Mouse (Mus musculus): ENCODE measurements around the gene Aip. TPM values are rescaled to one million over a fixed set of nuclear protein-coding genes. Genes with fewer than 3 reads are reported as not detected.

The Aip gene
- polyA plus RNA-seq, 1 experiment from 2014 or later, result 97.5 TPM

GRCm38 (mm10) chr19:4148819-4149218 is 23.2 kb upstream of the Aip start:
- 0 out of 2 replicates have a peak, but pooled peaks have one; percentile 16 for ATAC-seq (ENCODE audit: low FRiP score, low TSS enrichment)
- Histone ChIP-seq H3K27me3 (ENCODE audit: control insufficient read depth, insufficient read depth, low read length) (no peaks in the 10 kb centered on the region), H3K27ac (ENCODE audit: low read depth, low read length) (peak overlapping the region; percentile 6; the same call in 1 of the 2 replicates), H3K36me3 (ENCODE audit: control insufficient read depth, insufficient read depth, low read length) (peaks cover 28% of the 10 kb centered on the region), H3K9me3 (ENCODE audit: control insufficient read depth, low read length) (no peaks in the 10 kb centered on the region), H3K4me3 (ENCODE audit: low read length) (peak overlapping the region; percentile 86), H3K4me2 (replicated peaks; ENCODE audit: low read depth, low read length) (peak overlapping the region; percentile 72), H3K4me1 (ENCODE audit: control insufficient read depth, insufficient read depth, low read length) (peaks cover 14% of the 10 kb centered on the region), H3K9ac (ENCODE audit: low read depth, low read length) (peak overlapping the region; percentile 68)
- under 1% methylated on average over 8 of the region's 8 CpGs for WGBS

- Histone ChIP-seq H3K27ac (ENCODE audit: low read depth, low read length) (peak within 1 kb of the TSS; percentile 6; the same call in 1 of the 2 replicates), H3K36me3 (ENCODE audit: control insufficient read depth, insufficient read depth, low read length) (peaks cover 26% of the 10 kb centered on the region), H3K4me1 (ENCODE audit: control insufficient read depth, insufficient read depth, low read length) (peaks cover 14% of the 10 kb centered on the region), H3K9me3 (ENCODE audit: control insufficient read depth, low read length) (no peaks in the 10 kb centered on the region), H3K27me3 (ENCODE audit: control insufficient read depth, insufficient read depth, low read length) (no peaks in the 10 kb centered on the region), H3K9ac (ENCODE audit: low read depth, low read length) (peak within 1 kb of the TSS; percentile 68), H3K4me2 (replicated peaks; ENCODE audit: low read depth, low read length) (peak within 1 kb of the TSS; percentile 72), H3K4me3 (ENCODE audit: low read length) (peak within 1 kb of the TSS; percentile 86)
- peak; percentile 95 for ATAC-seq (ENCODE audit: low FRiP score, low TSS enrichment)
- 0% methylated on average over 32 of the region's 33 CpGs for WGBS
Measured at GRCm38 (mm10) chr19:4148491-4148806, 22.8 kb upstream of the Aip start, which contains the start of gene Coro1b. TSS of gene Coro1b (plus strand) at chr19:4148619.

- H3K36me3 ChIP-seq (ENCODE audit: control insufficient read depth, insufficient read depth, low read length), result peaks cover 21% of the 10 kb centered on the region
- H3K4me1 ChIP-seq (ENCODE audit: control insufficient read depth, insufficient read depth, low read length), result peaks cover 14% of the 10 kb centered on the region
- 31% methylated on average over 9 of the region's 9 CpGs for WGBS
- peak; percentile 43 for ATAC-seq (ENCODE audit: low FRiP score, low TSS enrichment)
- no peaks in the 10 kb centered on the region for H3K27me3 ChIP-seq (ENCODE audit: control insufficient read depth, insufficient read depth, low read length)
- H3K4me2 ChIP-seq (replicated peaks; ENCODE audit: low read depth, low read length), result peak overlapping the region; percentile 72
- H3K4me3 ChIP-seq (ENCODE audit: low read length), result peak overlapping the region; percentile 86
- no peaks in the 10 kb centered on the region for H3K9me3 ChIP-seq (ENCODE audit: control insufficient read depth, low read length)
- H3K9ac ChIP-seq (ENCODE audit: low read depth, low read length), result peak overlapping the region; percentile 68; the same call in 1 of the 2 replicates
- no peak overlapping the region for H3K27ac ChIP-seq (ENCODE audit: low read depth, low read length)
Measured at GRCm38 (mm10) chr19:4147782-4148490, 22.3 kb upstream of the Aip start.

- Histone ChIP-seq H3K4me1 (ENCODE audit: control insufficient read depth, insufficient read depth, low read length) (peaks cover 14% of the 10 kb centered on the region), H3K9ac (ENCODE audit: low read depth, low read length) (no peak overlapping the region), H3K4me3 (ENCODE audit: low read length) (no peak overlapping the region), H3K4me2 (replicated peaks; ENCODE audit: low read depth, low read length) (no peak overlapping the region), H3K36me3 (ENCODE audit: control insufficient read depth, insufficient read depth, low read length) (peaks cover 16% of the 10 kb centered on the region), H3K27ac (ENCODE audit: low read depth, low read length) (no peak overlapping the region), H3K27me3 (ENCODE audit: control insufficient read depth, insufficient read depth, low read length) (no peaks in the 10 kb centered on the region), H3K9me3 (ENCODE audit: control insufficient read depth, low read length) (no peaks in the 10 kb centered on the region)
- WGBS, result 73% methylated on average over 3 of the region's 3 CpGs
- ATAC-seq (ENCODE audit: low FRiP score, low TSS enrichment), result no peak
Measured at GRCm38 (mm10) chr19:4147022-4147405, 21.4 kb upstream of the Aip start.

- H3K4me2 ChIP-seq (replicated peaks; ENCODE audit: low read depth, low read length), result no peak overlapping the region
- no peak for ATAC-seq (ENCODE audit: low FRiP score, low TSS enrichment)
- no peaks in the 10 kb centered on the region for H3K27me3 ChIP-seq (ENCODE audit: control insufficient read depth, insufficient read depth, low read length)
- H3K4me3 ChIP-seq (ENCODE audit: low read length), result no peak overlapping the region
- no peak overlapping the region for H3K27ac ChIP-seq (ENCODE audit: low read depth, low read length)
- peaks cover 16% of the 10 kb centered on the region for H3K36me3 ChIP-seq (ENCODE audit: control insufficient read depth, insufficient read depth, low read length)
- WGBS, result 71% methylated on average over 12 of the region's 12 CpGs
- no peaks in the 10 kb centered on the region for H3K9me3 ChIP-seq (ENCODE audit: control insufficient read depth, low read length)
- H3K4me1 ChIP-seq (ENCODE audit: control insufficient read depth, insufficient read depth, low read length), result peaks cover 14% of the 10 kb centered on the region
- no peak overlapping the region for H3K9ac ChIP-seq (ENCODE audit: low read depth, low read length)
Measured at GRCm38 (mm10) chr19:4146366-4147021, 20.8 kb upstream of the Aip start.

- Histone ChIP-seq H3K4me1 (ENCODE audit: control insufficient read depth, insufficient read depth, low read length) (peaks cover 14% of the 10 kb centered on the region), H3K4me3 (ENCODE audit: low read length) (no peak overlapping the region), H3K27ac (ENCODE audit: low read depth, low read length) (no peak overlapping the region), H3K27me3 (ENCODE audit: control insufficient read depth, insufficient read depth, low read length) (no peaks in the 10 kb centered on the region), H3K9me3 (ENCODE audit: control insufficient read depth, low read length) (no peaks in the 10 kb centered on the region), H3K4me2 (replicated peaks; ENCODE audit: low read depth, low read length) (no peak overlapping the region), H3K9ac (ENCODE audit: low read depth, low read length) (no peak overlapping the region), H3K36me3 (ENCODE audit: control insufficient read depth, insufficient read depth, low read length) (peaks cover 11% of the 10 kb centered on the region)
- WGBS, result 92% methylated on average over 5 of the region's 5 CpGs
- no peak for ATAC-seq (ENCODE audit: low FRiP score, low TSS enrichment)
Measured at GRCm38 (mm10) chr19:4145936-4146335, 20.3 kb upstream of the Aip start.

- Histone ChIP-seq H3K4me3 (ENCODE audit: low read length) (no peak overlapping the region), H3K27ac (ENCODE audit: low read depth, low read length) (no peak overlapping the region), H3K9me3 (ENCODE audit: control insufficient read depth, low read length) (no peaks in the 10 kb centered on the region), H3K9ac (ENCODE audit: low read depth, low read length) (no peak overlapping the region), H3K4me2 (replicated peaks; ENCODE audit: low read depth, low read length) (no peak overlapping the region), H3K36me3 (ENCODE audit: control insufficient read depth, insufficient read depth, low read length) (no peaks in the 10 kb centered on the region), H3K27me3 (ENCODE audit: control insufficient read depth, insufficient read depth, low read length) (no peaks in the 10 kb centered on the region), H3K4me1 (ENCODE audit: control insufficient read depth, insufficient read depth, low read length) (peaks cover 14% of the 10 kb centered on the region)
- 81% methylated on average over 16 of the region's 16 CpGs for WGBS
- no peak for ATAC-seq (ENCODE audit: low FRiP score, low TSS enrichment)
Measured at GRCm38 (mm10) chr19:4144550-4145498, 19.2 kb upstream of the Aip start.

- Histone ChIP-seq H3K27ac (ENCODE audit: low read depth, low read length) (no peak within 1 kb of the TSS), H3K36me3 (ENCODE audit: control insufficient read depth, insufficient read depth, low read length) (no peaks in the 10 kb centered on the region), H3K9ac (ENCODE audit: low read depth, low read length) (no peak within 1 kb of the TSS), H3K9me3 (ENCODE audit: control insufficient read depth, low read length) (no peaks in the 10 kb centered on the region), H3K27me3 (ENCODE audit: control insufficient read depth, insufficient read depth, low read length) (no peaks in the 10 kb centered on the region), H3K4me3 (ENCODE audit: low read length) (no peak within 1 kb of the TSS), H3K4me2 (replicated peaks; ENCODE audit: low read depth, low read length) (no peak within 1 kb of the TSS), H3K4me1 (ENCODE audit: control insufficient read depth, insufficient read depth, low read length) (peaks cover 6% of the 10 kb centered on the region)
- WGBS, result 78% methylated on average over 7 of the region's 7 CpGs
- no peak for ATAC-seq (ENCODE audit: low FRiP score, low TSS enrichment)
Measured at GRCm38 (mm10) chr19:4143759-4144268, 18.2 kb upstream of the Aip start, which contains the start of gene Cabp4. TSS of gene Cabp4 (minus strand) at chr19:4144033.
